Mouse (Mus musculus) brain, embryonic 14.5 days (tissue): ENCODE results near the gene Ptprt.

ENCODE experiments used
- CTCF ChIP-seq: fragments of 200-500 bp; IDR thresholded peaks from 2 replicates; pipeline ENCODE4 v1.5.1; 2012; ENCODE audit warnings: inconsistent platforms, mild to moderate bottlenecking, moderate library complexity, borderline replicate concordance; ENCODE audit not compliant: insufficient read depth, insufficient read length; ENCODE audit errors: extremely low read depth
- POLR2A ChIP-seq: fragments of 200-500 bp; IDR thresholded peaks from 2 replicates; pipeline ENCODE4 v1.6.1; 2012; ENCODE audit warnings: mild to moderate bottlenecking, inconsistent platforms, borderline replicate concordance; ENCODE audit not compliant: poor library complexity, insufficient read depth, insufficient read length, severe bottlenecking; ENCODE audit errors: extremely low read depth

DNA sequence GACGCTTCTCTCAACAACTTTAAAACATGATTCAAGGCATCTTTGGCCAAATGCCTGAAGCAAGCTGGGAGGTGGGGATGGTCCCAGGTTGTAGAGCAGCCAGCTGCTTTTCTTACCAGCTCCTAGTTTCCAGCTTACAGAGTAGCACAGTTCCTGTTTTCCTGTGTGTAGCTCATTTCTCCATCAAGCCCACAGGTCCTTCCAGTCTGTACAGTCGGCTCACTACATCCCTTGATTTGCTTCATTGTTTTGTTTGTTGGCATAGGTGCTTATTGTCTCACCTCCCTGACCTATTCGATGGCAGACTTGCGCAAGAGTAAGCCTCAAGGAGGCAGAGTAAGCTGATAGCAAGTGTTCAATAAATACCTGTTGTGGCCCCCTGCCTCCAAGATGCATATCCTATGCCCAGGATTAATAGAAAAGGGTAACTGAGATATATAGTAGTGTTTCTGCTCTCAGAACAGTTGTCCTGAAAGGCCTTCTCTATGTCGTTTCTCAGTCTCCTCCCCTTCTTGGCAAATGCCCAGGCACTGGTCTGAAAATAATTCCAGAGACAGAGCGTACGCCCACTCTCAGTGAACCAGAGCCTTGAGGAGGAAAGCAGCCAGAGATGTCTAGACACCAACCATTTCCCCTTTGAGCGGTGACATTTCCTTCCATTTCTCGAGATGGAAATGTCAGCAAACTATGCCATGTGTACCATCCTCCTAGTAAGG lies 852.7 kb downstream of the Ptprt start:
- TF ChIP-seq CTCF (no peak), POLR2A (no peak)
